Mouse (Mus musculus) C2C12 (cell line): ENCODE results near the gene Prune1.

ENCODE experiments used
- CTCF ChIP-seq: IDR thresholded peaks from one replicate; pipeline ENCODE4 v1.5.1; 2011; ENCODE audit not compliant: control insufficient read depth, insufficient read depth, insufficient read length
- FOSL1 ChIP-seq: IDR thresholded peaks from one replicate; pipeline ENCODE4 v1.8.0; 2011; ENCODE audit warnings: mild to moderate bottlenecking, low read length; ENCODE audit not compliant: poor library complexity, insufficient read depth, severe bottlenecking
- MYOD1 ChIP-seq: IDR thresholded peaks from one replicate; pipeline ENCODE4 v1.6.1; 2011; ENCODE audit warnings: low read depth; ENCODE audit not compliant: control insufficient read depth, insufficient read length
- MYOG ChIP-seq: IDR thresholded peaks from one replicate; pipeline ENCODE4 v1.6.1; 2011; ENCODE audit not compliant: control insufficient read depth, insufficient read length; ENCODE audit errors: extremely low read depth

- no peak for TF ChIP-seq CTCF
- no peak for TF ChIP-seq FOSL1
- TF ChIP-seq MYOG = no peak
- no peak for TF ChIP-seq MYOD1
Measured at GRCm38 (mm10) chr3:95227214-95227613, 54.7 kb downstream of the Prune1 start.
